Mouse (Mus musculus): ENCODE measurements around the gene Pbx1.

Gene Pbx1

DNA sequence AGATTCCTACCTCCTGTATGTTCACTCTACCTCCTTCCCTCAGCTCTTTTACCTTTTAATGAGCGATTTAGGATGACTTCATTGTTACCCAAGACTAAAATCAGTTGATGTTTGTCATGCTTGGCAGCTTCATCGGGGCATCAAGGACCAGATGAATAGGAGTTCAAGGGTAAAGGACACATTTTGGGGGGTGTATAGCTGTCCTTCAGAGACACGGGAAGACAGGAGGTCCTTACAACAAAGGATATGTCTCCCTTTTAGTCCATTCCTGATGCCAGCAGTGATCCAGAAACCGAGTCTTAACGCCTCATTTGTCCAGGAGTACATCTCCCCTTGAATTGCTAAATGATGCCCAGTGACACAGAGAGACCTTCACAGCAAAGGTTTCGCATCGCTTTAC lies 343.4 kb downstream of the Pbx1 start:
- DNase-seq (ENCODE audit: low spot score in 2 of 2), result no peak

DNA sequence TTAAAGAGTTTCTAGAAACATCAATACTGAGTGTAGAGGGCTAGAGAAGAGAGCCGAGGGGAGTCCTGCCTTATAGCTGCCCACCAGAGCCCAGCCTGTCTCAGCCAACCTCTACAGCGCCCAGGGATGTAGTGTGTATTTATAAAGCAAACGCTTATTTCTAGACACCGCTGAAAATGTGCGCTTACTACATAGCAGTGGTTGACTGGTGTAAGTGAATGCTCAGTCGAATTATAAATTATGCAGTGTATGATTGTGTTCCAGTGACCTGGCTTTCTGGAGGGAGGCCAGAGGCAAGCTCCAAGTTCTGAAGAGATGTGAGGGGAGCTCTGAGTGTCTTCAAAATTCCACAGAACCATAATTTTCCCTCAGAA lies 352.7 kb downstream of the Pbx1 start:
- no peak for DNase-seq (ENCODE audit: low spot score in 2 of 2)

DNA sequence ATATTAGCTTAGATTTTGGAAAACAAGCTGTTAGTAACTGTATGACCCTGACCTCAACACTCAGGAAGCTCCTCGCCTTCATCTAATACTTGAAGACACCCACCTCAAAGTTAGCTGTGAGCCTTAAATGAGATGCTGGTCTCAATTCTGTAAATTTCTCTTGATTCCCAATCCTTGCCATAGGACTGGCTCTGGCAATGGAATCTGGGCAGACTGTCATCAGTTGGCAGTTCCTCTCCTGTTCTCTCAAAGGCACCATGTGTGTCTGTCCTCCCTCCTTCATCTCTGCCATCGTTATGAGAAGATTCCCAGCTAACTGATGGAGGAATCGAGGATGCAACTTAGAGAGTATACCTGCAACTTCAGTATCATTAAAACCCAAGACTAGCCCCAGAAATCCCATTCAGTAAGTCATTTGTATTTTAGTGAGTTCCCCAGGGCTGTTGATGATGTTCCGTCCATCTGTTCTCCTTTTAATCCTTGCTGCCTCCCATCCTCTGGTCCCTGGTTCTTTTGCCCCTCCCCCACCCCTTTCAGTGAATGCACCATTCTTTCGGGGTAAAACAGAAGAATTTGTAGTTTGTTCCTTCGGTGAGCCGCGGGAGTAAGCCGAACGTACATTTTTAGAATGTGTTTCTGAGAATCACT lies 353.2 kb downstream of the Pbx1 start:
- DNase-seq (ENCODE audit: low spot score in 2 of 2), result no peak

DNA sequence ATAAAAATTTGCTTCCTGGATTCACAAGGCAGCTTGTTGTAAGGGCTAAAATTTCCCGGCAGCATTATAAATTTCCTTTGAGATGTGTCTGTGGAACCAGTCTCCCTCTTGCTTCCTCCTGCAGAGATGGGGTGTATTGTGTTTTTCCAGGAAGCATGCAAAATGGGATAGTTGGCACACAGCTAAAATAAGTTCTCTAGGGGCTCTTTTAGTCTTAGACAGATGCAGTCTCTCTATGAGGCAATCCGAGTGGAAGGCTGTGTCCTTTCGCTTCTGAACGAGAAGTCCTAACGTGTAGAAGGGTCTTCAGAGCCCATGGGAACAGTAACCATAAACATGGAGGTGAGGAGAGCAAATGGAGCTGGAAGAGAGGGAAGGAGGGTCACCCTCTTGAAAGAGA lies 360.1 kb downstream of the Pbx1 start:
- no peak for DNase-seq (ENCODE audit: low spot score in 2 of 2)

DNA sequence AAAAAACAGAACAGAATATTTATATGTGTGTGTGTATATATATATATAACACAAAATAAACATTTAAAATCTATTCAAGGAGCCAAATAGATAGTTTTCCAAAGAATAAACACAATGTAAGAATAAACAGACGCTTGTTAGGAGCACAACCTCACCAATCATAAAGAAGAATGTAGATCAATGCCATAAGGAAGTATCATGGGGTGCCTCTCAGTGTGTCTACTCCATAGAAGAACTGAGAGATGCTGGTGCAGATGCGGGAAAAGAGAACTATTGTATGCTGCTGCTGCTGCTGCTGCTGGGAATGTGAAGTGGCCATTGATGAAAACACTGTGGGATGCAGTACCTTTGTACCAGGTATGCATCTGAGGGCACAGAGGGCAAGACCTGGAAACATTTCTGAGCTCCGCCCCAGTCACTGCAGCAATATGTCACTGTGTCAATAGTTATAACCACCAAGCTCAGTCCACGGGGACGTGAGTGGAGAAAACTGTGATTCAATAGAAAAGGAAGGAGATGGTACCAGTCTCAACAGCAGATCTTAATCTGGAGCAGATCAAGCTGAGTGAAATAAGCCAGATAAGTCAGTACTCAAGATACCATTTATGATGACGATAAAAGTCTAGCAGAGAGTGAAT lies 361.7 kb downstream of the Pbx1 start:
- no peak for DNase-seq (ENCODE audit: low spot score in 2 of 2)

DNA sequence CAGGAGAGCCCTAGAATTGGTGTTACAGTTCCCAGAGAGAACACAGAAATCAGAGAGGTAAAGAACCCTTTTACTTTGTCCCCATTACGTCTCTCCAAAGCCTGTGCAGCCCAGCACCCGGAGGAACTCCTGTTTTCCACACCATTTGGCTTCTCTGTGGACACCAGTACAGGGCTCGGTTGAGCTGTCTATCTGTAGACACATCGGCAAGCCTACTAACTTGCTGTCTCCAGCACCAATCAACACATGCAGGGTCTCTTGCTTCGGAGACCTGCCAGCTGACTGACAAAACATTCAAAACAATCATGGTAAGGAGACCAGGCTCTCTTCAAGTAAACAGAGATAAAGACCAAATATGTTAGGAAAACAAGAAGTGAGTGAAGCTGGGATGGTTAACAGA lies 362.3 kb downstream of the Pbx1 start:
- no peak for DNase-seq (ENCODE audit: low spot score in 2 of 2)

All from right cerebral cortex, postnatal 36 days (tissue).